Mouse (Mus musculus): ENCODE measurements around the gene Gm9.
"Not testable (repeated sequence)": the region's sequence is repeated elsewhere in the genome, so short reads cannot be mapped to it uniquely, and the experiment has no call there.

Gene Gm9

DNA sequence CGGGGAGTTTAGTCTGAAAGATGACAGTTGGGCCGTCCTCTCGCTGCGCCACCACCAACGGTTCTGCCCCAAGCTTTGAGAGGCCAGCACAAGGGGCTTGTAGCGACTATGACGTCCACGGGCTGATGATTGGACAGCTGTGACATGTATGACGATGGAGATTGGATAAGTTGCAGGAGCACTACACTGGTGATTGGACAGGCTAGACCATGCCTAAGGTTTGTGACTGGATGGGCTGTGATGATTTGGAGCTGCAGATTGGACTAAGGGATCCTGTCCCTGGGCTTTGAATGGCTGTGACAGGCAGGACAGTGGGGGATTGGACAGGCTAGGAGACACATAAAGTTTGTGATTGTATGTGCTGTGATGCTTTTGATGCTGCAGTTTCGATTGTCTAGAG is at the start of gene Gm9:
Gene Gm9, minus strand, starts transcription at position 101 of the 400 bp plus-strand sequence.
- no peak for DNase-seq (ENCODE audit: low read depth, low spot score)

DNA sequence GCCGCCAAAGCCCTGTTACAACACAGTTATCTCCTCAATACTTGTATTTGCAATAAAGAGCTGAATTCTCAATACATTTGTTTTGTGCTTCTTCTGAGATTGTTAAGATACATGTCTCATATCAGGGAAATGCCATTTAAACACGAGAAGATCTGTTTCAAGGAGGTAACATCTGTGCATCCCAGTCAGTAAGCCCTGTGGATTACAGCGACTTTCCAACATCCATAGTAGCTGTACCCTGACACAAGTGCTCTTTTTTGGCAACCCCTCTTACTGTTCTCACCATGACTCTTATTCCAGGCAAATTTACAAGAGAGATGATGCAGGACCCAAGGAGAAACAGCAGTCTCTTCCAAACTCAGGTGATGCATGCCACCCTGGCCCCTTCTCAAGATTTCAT is 38.8 kb upstream of the Gm9 start, which contains the start of gene Rhox3a:
Gene Rhox3a, plus strand, starts transcription at position 301 of the 400 bp plus-strand sequence.
- not testable (repeated sequence) for DNase-seq (ENCODE audit: low read depth, low spot score)

DNA sequence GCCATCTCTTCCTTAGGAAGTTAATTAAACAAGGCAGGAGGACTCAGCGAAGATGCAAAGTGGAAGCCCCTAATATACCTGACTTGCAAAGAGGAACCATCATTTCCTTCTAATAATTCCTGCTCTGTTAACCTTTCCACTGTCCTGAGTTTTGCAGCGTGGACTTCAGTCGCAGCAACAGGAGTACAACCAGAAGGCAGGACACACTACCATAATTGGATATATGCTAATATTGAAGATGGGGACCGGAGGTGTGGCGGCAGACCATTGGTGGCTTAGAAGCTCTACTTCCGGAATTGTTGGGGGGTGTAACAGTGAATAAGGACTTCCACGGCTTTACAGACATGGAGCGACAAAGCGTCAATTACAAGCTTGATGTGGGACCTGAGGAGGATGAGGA is 33.8 kb upstream of the Gm9 start, which contains the start of gene Rhox2a:
Gene Rhox2a, plus strand, starts transcription at position 301 of the 400 bp plus-strand sequence.
- not testable (repeated sequence) for DNase-seq (ENCODE audit: low read depth, low spot score)

DNA sequence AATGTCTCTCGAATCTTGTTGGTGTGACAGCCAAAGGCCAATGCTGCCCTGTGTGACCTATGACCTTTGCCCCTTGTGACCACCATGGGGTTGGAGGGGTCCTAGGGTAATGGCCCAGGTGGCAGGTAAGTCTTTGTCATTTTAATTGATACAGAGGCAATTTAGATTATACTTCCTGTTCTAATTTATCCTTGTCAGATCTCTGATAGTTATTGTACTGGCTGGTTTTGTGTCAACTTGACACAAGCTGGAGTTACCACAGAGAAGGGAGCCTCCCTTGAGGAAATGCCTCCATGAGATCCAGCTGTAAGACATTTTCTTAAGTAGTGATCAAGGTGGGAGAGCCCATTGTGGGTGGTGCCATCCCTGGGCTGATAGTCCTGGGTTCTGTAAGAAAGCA is 11.3 kb upstream of the Gm9 start, which contains the start of gene Rhox1:
Gene Rhox1, minus strand, starts transcription at position 101 of the 400 bp plus-strand sequence.
- DNase-seq (ENCODE audit: low read depth, low spot score): not testable (repeated sequence)

DNA sequence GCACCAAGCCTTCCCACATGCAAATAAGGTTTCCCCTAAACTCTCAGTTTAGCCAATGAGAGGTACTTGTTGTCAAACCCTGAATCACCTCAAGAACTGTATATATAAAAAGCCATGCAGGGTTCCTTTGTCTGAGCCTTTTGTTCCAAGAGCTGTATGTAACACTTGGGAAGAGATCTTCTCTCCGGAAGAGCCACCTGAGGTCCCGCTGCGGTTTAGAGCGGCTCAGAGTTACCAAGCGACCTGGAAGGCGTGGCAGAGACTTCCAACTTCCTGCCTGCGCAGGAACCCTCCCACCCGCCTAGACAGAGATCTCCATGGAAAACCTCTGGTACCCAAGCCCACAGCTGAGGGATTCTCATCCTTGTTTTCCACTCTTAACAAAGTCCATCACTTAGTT is 12.2 kb downstream of the Gm9 start:
- DNase-seq (ENCODE audit: low read depth, low spot score): no peak

DNA sequence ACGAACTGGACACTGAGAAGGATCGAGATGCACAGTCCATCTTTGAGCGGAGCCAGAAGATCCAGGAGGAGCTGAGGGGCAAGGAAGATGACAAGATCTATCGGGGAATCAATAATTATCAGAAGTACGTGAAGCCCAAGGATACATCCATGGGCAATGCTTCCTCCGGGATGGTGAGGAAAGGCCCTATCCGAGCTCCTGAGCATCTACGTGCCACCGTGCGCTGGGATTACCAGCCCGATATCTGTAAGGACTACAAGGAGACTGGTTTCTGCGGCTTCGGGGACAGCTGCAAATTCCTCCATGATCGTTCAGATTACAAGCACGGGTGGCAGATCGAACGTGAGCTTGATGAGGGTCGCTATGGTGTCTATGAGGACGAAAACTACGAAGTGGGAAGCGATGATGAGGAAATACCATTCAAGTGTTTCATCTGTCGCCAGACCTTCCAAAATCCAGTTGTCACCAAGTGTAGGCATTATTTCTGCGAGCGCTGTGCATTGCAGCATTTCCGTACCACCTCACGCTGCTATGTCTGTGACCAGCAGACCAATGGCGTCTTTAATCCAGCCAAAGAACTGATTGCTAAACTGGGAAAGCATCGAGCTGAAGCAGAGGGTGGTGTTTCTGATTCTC is 19.0 kb downstream of the Gm9 start:
- no peak for DNase-seq (ENCODE audit: low read depth, low spot score)

DNA sequence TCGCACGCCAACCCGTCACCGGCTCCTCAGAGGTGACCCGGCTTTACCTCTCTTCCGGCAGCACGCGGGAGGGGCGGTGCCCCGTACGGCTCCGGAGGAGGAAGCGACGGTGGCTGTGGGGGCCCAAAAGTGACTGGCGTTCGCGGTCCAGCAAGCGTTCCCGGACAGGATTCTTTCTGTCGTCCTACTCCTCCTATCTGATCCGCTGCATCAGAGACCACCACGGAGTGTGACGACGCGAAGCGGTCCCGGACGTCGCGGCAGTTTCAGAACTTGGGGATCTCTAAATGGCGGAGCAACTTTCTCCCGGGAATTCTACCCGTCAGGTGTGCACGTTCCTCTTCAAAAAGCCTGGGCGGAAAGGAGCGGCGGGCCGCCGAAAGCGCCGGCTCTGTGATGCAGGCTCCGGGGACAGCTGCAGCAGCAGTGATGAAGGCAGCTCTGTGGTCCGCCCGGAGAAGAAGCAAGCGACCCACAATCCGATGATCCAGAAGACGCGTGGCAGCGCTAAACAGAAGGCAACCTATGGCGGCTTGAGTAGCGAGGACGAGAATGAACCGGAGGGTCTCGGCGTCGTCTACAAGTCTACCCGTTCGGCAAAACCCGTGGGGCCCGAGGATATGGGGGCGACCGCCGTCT is 19.6 kb downstream of the Gm9 start, which contains the start of the genes Ndufa1 and Rnf113a1:
Gene Ndufa1, minus strand, starts transcription at position 59 of the 639 bp plus-strand sequence.
Gene Rnf113a1, plus strand, starts transcription at position 141 of the 639 bp plus-strand sequence.
- peak; percentile 57 for DNase-seq (ENCODE audit: low read depth, low spot score)

DNA sequence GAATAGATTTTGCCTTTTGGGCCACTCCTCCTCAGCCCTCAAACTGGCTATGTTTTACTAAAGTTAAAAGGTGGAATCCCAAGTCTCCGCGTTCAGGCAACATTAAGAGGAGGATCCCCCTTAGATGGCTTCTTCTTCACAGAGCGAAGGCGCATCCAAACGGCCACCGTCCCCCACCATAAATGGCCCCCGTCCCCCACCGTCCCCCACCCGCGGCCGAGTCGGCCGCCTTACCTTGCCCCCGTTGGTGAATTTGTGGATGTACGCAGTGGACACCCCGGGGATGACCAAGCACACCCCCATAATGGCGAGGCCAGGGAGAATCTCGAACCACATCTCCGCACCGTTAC is 20.1 kb downstream of the Gm9 start:
- no peak for DNase-seq (ENCODE audit: low read depth, low spot score)

DNA sequence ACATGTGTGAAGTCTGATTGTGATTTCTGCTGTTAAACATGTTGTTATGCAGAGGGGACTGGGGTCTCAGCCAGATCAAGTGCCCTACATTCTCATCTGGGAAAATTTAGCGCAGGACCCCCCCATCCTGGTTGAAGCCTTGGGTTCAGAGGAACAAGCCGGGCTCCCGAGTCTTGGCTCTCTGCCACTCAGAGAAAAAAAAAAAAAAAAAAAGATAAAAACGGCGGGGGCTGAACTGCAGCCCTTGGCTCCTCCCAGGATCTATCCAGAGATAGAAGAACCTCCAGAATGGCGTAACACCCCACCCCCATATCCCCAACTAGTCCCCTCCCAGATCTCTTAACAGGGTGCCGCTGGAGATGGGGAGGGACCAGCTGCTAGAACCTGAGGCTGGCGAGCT is 26.4 kb downstream of the Gm9 start:
- DNase-seq (ENCODE audit: low read depth, low spot score): not testable (repeated sequence)

DNA sequence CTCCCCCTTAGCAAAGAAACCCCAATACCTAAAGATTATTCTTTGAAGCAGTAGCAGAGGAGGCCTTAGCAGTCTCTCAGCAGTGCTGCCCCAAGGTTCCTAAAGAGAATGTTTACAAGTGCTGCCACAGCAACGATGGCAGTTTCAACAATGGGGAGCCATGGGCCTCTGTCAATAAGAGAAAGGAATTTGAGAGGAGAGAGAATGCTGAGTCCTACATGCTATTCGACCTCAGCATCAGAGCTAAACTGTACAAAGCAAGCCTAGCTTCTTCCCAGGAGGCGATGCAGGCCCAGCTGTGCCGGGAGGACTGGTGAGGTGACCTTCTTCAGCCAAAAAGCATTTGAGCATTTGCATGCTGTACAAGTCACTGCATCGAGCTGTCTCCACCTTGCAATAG is 42.1 kb downstream of the Gm9 start, which contains the start of gene Akap14:
Gene Akap14, minus strand, starts transcription at position 101 of the 400 bp plus-strand sequence.
- DNase-seq (ENCODE audit: low read depth, low spot score): no peak

DNA sequence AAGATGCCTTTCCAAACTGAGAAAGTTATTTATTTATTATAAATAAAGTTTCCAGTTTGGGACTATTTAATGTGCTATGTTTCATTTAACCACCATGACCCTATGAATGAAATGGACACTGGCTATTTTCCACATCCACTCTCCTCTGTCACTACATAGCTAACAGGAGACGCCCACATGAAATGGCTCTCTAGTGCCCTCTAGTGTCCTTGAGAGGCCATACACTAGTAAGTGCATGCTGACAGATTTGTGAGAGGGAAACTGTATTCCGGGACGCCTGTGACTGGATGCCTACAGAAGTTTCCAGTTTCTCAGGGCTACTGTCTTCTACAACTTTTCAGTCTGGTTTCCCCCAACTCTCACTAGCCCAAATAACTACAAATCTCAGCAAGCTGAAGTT is 43.8 kb downstream of the Gm9 start:
- DNase-seq (ENCODE audit: low read depth, low spot score): peak; percentile 44

DNA sequence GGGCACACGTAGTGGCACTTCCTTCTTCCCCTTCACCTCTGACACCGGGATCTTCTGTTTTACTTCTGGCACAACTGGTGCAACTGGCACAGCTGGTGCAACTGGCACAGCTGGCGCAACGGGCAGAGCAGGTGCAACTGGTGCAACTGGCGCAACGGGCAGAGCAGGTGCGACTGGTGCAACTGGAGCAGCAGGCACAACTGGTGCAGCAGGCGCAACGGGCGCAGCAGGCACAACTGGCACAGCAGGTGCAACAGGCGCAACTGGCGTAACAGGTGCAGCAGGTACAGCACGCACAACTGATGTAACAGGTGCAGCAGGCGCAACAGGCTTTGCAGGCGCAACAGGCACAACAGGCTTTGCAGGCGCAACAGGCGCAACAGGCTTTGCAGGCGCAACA is 47.7 kb downstream of the Gm9 start:
- DNase-seq (ENCODE audit: low read depth, low spot score): no peak

DNA sequence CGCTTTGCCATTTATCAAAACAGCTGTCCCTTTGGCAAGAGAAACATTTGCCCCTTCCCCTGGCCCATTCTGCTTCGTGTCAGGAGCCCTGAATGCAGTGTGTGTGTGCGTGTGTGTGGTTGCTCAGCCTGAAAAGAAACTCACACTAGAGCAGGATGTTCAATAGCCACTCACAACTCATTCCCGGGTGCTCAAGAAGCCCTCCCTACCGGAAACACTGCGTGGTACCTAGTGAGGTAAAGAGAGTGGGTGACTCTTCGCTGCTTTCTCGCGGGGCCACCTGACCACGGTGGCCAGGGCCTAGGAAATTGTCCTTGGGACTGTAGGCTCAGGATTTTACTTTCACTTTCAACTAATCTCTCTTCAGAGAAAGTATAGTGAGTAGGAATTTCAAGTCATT is 49.7 kb downstream of the Gm9 start:
- no peak for DNase-seq (ENCODE audit: low read depth, low spot score)

All from forelimb bud, embryonic 11.5 days (tissue).